In the genomic region with DNA sequence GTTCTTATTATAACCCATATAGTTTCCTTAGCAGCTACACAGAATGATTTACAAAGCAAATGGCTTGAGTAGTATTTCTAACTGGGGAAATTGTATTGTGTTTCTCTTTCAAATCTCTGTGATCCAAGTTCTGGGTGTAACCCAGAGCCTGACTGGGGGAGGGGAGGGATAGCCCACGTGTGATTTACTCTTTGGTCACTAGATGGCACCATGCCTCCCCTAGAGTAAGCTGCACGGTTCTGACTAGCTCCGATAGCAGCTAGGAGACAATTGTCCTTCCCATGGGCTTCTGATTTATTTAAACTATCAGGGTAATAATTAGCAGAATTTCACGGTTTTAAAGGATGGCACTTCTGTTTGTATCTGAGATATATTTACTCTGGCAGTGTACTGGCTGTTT, we compare ENCODE assay signal across 8 mouse cellular contexts.
DNase-seq lines count a peak whose midpoint lies in the region; ATAC-seq lines count a peak whose summit lies in the region.

No protein-coding gene starts in this region.

- no peaks in the 10 kb centered on the region for H3K4me1 ChIP-seq in intestine, embryonic 14.5 days (replicated peaks; ENCODE audit: control insufficient read depth, insufficient read depth, low read length)

- H3K9ac ChIP-seq in intestine, embryonic 14.5 days (ENCODE audit: low read length), result no peak overlapping the region

- no peak overlapping the region for H3K4me3 ChIP-seq in intestine, embryonic 14.5 days (ENCODE audit: low read depth, low read length)

- peak; percentile 61 to 92 for DNase-seq in adrenal gland, adult (ENCODE audit: inconsistent age in 2 of 2, low spot score in 1 of 2)
- peak; percentile 68 to 76 for DNase-seq in cerebellum, postnatal 36 days
- peak; percentile 85 for DNase-seq in gastrocnemius, adult 18-20 months (ENCODE audit: low spot score)
- DNase-seq in intestine, embryonic 14.5 days (ENCODE audit: low spot score), result peak; percentile 69
- DNase-seq in left cerebral cortex, adult 8-10 months (ENCODE audit: low spot score in 2 of 2), result peak; percentile 43 to 60
- DNase-seq in right cerebral cortex, postnatal 10 days (ENCODE audit: low spot score in 2 of 2), result peak; percentile 87 to 88
- DNase-seq in yolk sac, embryonic 10.5 days (ENCODE audit: low spot score), result peak; percentile 58

- 2% methylated on average over 4 of the region's 4 CpGs for WGBS in intestine, embryonic 14.5 days

- no peaks in the 10 kb centered on the region for H3K36me3 ChIP-seq in intestine, embryonic 14.5 days (ENCODE audit: control insufficient read depth, insufficient read depth, low read length)

- H3K27me3 ChIP-seq in intestine, embryonic 14.5 days (replicated peaks; ENCODE audit: control insufficient read depth, insufficient read depth, low read length), result no peaks in the 10 kb centered on the region

- no peak overlapping the region for H3K4me2 ChIP-seq in intestine, embryonic 14.5 days (ENCODE audit: low read length)

- H3K9me3 ChIP-seq in intestine, embryonic 14.5 days (ENCODE audit: control insufficient read depth, low read length), result no peaks in the 10 kb centered on the region

- H3K27ac ChIP-seq in intestine, embryonic 14.5 days (ENCODE audit: low read depth), result no peak overlapping the region

- ATAC-seq in intestine, embryonic 14.5 days (replicated peaks; ENCODE audit: low FRiP score, low TSS enrichment, low read depth), result peak; percentile 71; the same call in 1 of the 2 replicates
- peak; percentile 96 for ATAC-seq in megakaryocyte progenitor cell, adult 5-6 weeks (replicated peaks; ENCODE audit: poor library complexity)
